Mouse (Mus musculus): Measurements from ENCODE around the gene Shprh. TPM values are rescaled to one million over a fixed set of nuclear protein-coding genes. Genes with fewer than 3 reads are reported as not detected.

The Shprh gene
- polyA plus RNA-seq, 1 experiment from 2014 or later: 23.2 TPM

GRCm38 (mm10) chr10:11170252-11170651 is 21.0 kb downstream of the Shprh start:
- H3K27me3 ChIP-seq (ENCODE audit: control insufficient read depth, insufficient read depth, low read length): no peaks in the 10 kb centered on the region
- no peaks in the 10 kb centered on the region for H3K4me1 ChIP-seq (ENCODE audit: control insufficient read depth, insufficient read depth, low read length)
- peaks cover 3% of the 10 kb centered on the region for H3K36me3 ChIP-seq (replicated peaks; ENCODE audit: control insufficient read depth, insufficient read depth, low read depth, low read length)
- DNase-seq (ENCODE audit: low spot score) (no peak), ATAC-seq (replicated peaks; ENCODE audit: insufficient number of reproducible peaks, low FRiP score, low TSS enrichment, low read depth) (no peak)
- WGBS: 87% methylated on average over 5 of the region's 5 CpGs
- H3K9ac ChIP-seq (replicated peaks; ENCODE audit: low read length): no peak overlapping the region
- H3K4me3 ChIP-seq (ENCODE audit: low read depth, low read length): no peak overlapping the region
- no peak overlapping the region for H3K4me2 ChIP-seq (ENCODE audit: low read depth, low read length)
- no peaks in the 10 kb centered on the region for H3K9me3 ChIP-seq (replicated peaks; ENCODE audit: control insufficient read depth, low read length)
- H3K27ac ChIP-seq (replicated peaks; ENCODE audit: low read depth, low read length): no peak overlapping the region

DNA sequence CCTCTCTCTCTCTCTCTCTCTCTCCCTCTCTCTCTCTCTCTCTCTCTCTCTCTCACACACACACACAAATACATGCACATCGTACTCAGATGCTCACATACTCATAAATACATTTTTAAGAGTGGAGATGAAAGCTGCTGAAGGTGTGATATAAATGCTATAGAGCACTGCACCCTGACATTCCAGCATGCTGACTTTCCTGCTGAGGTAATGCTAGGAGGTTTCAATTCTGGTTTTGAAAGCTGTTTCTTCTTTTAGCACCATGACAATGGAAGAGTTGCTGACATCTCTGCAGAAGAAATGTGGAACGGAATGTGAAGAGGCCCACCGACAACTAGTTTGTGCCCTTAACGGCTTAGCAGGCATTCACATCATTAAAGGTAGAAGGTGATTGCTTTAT is 22.4 kb downstream of the Shprh start:
- no peak for DNase-seq (ENCODE audit: low spot score)
- Histone ChIP-seq H3K27me3 (ENCODE audit: control insufficient read depth, insufficient read depth, low read length) (no peaks in the 10 kb centered on the region), H3K4me2 (ENCODE audit: low read depth, low read length) (no peak overlapping the region), H3K4me3 (ENCODE audit: low read depth, low read length) (no peak overlapping the region), H3K9me3 (replicated peaks; ENCODE audit: control insufficient read depth, low read length) (no peaks in the 10 kb centered on the region), H3K27ac (replicated peaks; ENCODE audit: low read depth, low read length) (no peak overlapping the region), H3K4me1 (ENCODE audit: control insufficient read depth, insufficient read depth, low read length) (no peaks in the 10 kb centered on the region), H3K9ac (replicated peaks; ENCODE audit: low read length) (no peak overlapping the region), H3K36me3 (replicated peaks; ENCODE audit: control insufficient read depth, insufficient read depth, low read depth, low read length) (peaks cover 3% of the 10 kb centered on the region)
- no peak for ATAC-seq (replicated peaks; ENCODE audit: insufficient number of reproducible peaks, low FRiP score, low TSS enrichment, low read depth)
- WGBS: 93% methylated on average over 4 of the region's 4 CpGs

GRCm38 (mm10) chr10:11172519-11172918 is 23.3 kb downstream of the Shprh start:
- Histone ChIP-seq H3K4me1 (ENCODE audit: control insufficient read depth, insufficient read depth, low read length) (no peaks in the 10 kb centered on the region), H3K27me3 (ENCODE audit: control insufficient read depth, insufficient read depth, low read length) (no peaks in the 10 kb centered on the region), H3K4me3 (ENCODE audit: low read depth, low read length) (no peak overlapping the region), H3K9me3 (replicated peaks; ENCODE audit: control insufficient read depth, low read length) (no peaks in the 10 kb centered on the region), H3K4me2 (ENCODE audit: low read depth, low read length) (no peak overlapping the region), H3K9ac (replicated peaks; ENCODE audit: low read length) (no peak overlapping the region), H3K27ac (replicated peaks; ENCODE audit: low read depth, low read length) (no peak overlapping the region), H3K36me3 (replicated peaks; ENCODE audit: control insufficient read depth, insufficient read depth, low read depth, low read length) (peaks cover 3% of the 10 kb centered on the region)
- ATAC-seq (replicated peaks; ENCODE audit: insufficient number of reproducible peaks, low FRiP score, low TSS enrichment, low read depth) (no peak), DNase-seq (ENCODE audit: low spot score) (no peak)

DNA sequence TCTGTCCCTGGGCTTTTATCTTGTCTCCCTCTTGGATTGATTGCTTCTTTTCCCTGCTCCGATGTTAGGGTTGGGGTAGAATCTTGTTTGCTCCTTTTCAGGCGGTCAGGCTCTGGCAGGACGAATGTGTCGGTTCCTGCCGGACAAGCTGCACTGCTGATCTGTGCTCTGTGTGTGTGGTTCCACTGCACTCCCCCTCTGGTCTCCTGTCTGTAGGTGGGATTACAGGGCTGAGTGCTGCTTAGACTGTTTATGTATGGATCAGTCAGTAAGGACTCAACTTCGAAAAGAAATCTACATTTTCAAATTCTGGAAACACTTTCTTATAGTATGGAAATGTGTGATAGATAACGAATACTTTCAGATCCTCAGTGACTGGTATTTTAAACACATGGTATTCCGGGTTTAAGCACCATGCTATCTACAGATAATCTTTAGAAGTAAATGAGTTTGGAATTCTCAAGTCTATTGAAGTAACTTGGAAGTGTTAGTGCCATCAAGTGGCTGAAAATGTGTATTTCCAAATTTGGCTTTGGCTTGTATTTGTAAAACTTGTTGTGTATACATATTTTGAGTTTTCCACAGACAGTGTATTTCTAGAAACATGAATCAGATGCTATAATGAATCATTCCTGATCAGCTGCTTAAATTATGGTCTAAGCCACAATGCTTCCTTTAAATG is 26.7 kb downstream of the Shprh start:
- Histone ChIP-seq H3K4me3 (ENCODE audit: low read depth, low read length) (no peak overlapping the region), H3K27me3 (ENCODE audit: control insufficient read depth, insufficient read depth, low read length) (no peaks in the 10 kb centered on the region), H3K27ac (replicated peaks; ENCODE audit: low read depth, low read length) (no peak overlapping the region), H3K36me3 (replicated peaks; ENCODE audit: control insufficient read depth, insufficient read depth, low read depth, low read length) (peaks cover 3% of the 10 kb centered on the region), H3K4me1 (ENCODE audit: control insufficient read depth, insufficient read depth, low read length) (no peaks in the 10 kb centered on the region), H3K9me3 (replicated peaks; ENCODE audit: control insufficient read depth, low read length) (no peaks in the 10 kb centered on the region), H3K9ac (replicated peaks; ENCODE audit: low read length) (no peak overlapping the region), H3K4me2 (ENCODE audit: low read depth, low read length) (no peak overlapping the region)
- ATAC-seq (replicated peaks; ENCODE audit: insufficient number of reproducible peaks, low FRiP score, low TSS enrichment, low read depth) (no peak), DNase-seq (ENCODE audit: low spot score) (peak; percentile 25)
- 90% methylated on average over 8 of the region's 8 CpGs for WGBS

DNA sequence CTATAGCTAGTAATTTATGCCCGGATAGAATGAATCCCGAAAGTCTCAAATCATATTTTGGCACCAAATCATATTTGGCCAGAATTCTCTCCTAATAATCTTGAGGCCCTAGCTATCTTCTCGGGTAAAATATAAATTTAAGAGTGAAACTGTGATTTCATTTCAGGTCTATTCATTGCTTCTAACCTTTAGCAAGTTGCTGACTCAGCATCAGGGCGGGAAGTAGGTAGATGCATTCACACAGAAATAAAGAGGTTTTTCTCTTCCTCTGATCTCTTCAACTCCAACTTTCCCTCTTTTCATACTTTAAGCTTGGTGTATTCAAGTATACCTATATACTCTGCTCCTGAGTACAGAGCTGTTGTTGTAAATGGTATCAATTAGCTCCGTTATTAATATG is 30.9 kb downstream of the Shprh start:
- DNase-seq (ENCODE audit: low spot score) (no peak), ATAC-seq (replicated peaks; ENCODE audit: insufficient number of reproducible peaks, low FRiP score, low TSS enrichment, low read depth) (no peak)
- H3K9me3 ChIP-seq (replicated peaks; ENCODE audit: control insufficient read depth, low read length): no peaks in the 10 kb centered on the region
- no peak overlapping the region for H3K4me3 ChIP-seq (ENCODE audit: low read depth, low read length)
- 93% methylated on average over 5 of the region's 5 CpGs for WGBS
- H3K36me3 ChIP-seq (replicated peaks; ENCODE audit: control insufficient read depth, insufficient read depth, low read depth, low read length): no peaks in the 10 kb centered on the region; the same call in 1 of the 2 replicates
- H3K27ac ChIP-seq (replicated peaks; ENCODE audit: low read depth, low read length): no peak overlapping the region
- no peak overlapping the region for H3K9ac ChIP-seq (replicated peaks; ENCODE audit: low read length)
- H3K4me2 ChIP-seq (ENCODE audit: low read depth, low read length): no peak overlapping the region
- H3K27me3 ChIP-seq (ENCODE audit: control insufficient read depth, insufficient read depth, low read length): no peaks in the 10 kb centered on the region
- no peaks in the 10 kb centered on the region for H3K4me1 ChIP-seq (ENCODE audit: control insufficient read depth, insufficient read depth, low read length)

- Histone ChIP-seq H3K4me1 (ENCODE audit: control insufficient read depth, insufficient read depth, low read length) (no peaks in the 10 kb centered on the region), H3K9ac (replicated peaks; ENCODE audit: low read length) (no peak overlapping the region), H3K4me2 (ENCODE audit: low read depth, low read length) (no peak overlapping the region), H3K36me3 (replicated peaks; ENCODE audit: control insufficient read depth, insufficient read depth, low read depth, low read length) (peaks cover 4% of the 10 kb centered on the region), H3K27ac (replicated peaks; ENCODE audit: low read depth, low read length) (no peak overlapping the region), H3K27me3 (ENCODE audit: control insufficient read depth, insufficient read depth, low read length) (no peaks in the 10 kb centered on the region), H3K4me3 (ENCODE audit: low read depth, low read length) (no peak overlapping the region), H3K9me3 (replicated peaks; ENCODE audit: control insufficient read depth, low read length) (no peaks in the 10 kb centered on the region)
- ATAC-seq (replicated peaks; ENCODE audit: insufficient number of reproducible peaks, low FRiP score, low TSS enrichment, low read depth): no peak
- 96% methylated on average over 1 of the region's 1 CpGs for WGBS
- no peak for DNase-seq (ENCODE audit: low spot score)
Observed at GRCm38 (mm10) chr10:11197341-11197740, 48.1 kb downstream of the Shprh start.

DNA sequence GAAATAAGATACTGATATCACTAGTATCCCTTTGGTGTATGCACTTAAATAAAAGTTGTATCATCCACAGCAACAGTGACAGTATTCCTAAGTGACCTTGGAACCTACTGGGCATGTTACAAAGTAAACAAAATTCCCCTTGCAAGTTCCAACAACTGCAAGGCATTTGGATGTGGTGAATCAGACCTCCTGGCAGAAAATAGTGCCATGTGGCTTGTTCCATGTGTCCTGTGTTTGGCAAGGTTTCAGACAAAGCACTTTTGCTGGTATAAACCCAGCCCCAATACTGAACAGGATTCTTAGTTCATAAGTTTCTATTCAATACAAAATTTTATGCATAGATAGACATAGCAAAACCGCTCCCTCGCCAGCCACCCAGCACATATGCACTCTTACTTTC is 49.1 kb downstream of the Shprh start:
- ATAC-seq (replicated peaks; ENCODE audit: insufficient number of reproducible peaks, low FRiP score, low TSS enrichment, low read depth) (no peak), DNase-seq (ENCODE audit: low spot score) (no peak)
- no peak overlapping the region for H3K4me2 ChIP-seq (ENCODE audit: low read depth, low read length)
- H3K9ac ChIP-seq (replicated peaks; ENCODE audit: low read length): no peak overlapping the region
- no peaks in the 10 kb centered on the region for H3K4me1 ChIP-seq (ENCODE audit: control insufficient read depth, insufficient read depth, low read length)
- WGBS: 90% methylated on average over 2 of the region's 2 CpGs
- no peak overlapping the region for H3K27ac ChIP-seq (replicated peaks; ENCODE audit: low read depth, low read length)
- H3K27me3 ChIP-seq (ENCODE audit: control insufficient read depth, insufficient read depth, low read length): no peaks in the 10 kb centered on the region
- H3K9me3 ChIP-seq (replicated peaks; ENCODE audit: control insufficient read depth, low read length): no peaks in the 10 kb centered on the region
- peaks cover 4% of the 10 kb centered on the region for H3K36me3 ChIP-seq (replicated peaks; ENCODE audit: control insufficient read depth, insufficient read depth, low read depth, low read length)
- no peak overlapping the region for H3K4me3 ChIP-seq (ENCODE audit: low read depth, low read length)

DNA sequence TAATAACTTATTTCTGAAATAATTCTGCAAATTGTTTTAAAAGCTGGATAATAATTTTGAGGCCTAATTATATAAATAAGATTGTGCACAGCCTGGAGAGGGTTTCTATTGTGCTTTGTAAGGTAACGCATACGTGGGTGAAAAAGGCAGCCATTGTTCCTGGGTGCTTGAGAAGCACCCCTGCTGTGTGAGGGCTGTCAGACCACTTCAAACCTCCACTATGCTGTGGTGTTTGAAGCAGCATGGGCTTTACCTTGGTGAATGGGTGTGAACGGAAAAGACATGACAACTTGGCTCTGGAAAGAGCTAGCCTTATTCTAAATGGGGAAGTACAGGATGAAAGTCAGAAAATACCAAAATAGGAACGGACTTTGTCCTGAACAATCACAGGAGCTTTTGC is 50.8 kb downstream of the Shprh start:
- Histone ChIP-seq H3K4me3 (ENCODE audit: low read depth, low read length) (no peak overlapping the region), H3K9me3 (replicated peaks; ENCODE audit: control insufficient read depth, low read length) (no peaks in the 10 kb centered on the region), H3K4me2 (ENCODE audit: low read depth, low read length) (no peak overlapping the region), H3K4me1 (ENCODE audit: control insufficient read depth, insufficient read depth, low read length) (no peaks in the 10 kb centered on the region), H3K9ac (replicated peaks; ENCODE audit: low read length) (no peak overlapping the region), H3K27me3 (ENCODE audit: control insufficient read depth, insufficient read depth, low read length) (no peaks in the 10 kb centered on the region), H3K36me3 (replicated peaks; ENCODE audit: control insufficient read depth, insufficient read depth, low read depth, low read length) (peaks cover 2% of the 10 kb centered on the region; the same call in 1 of the 2 replicates), H3K27ac (replicated peaks; ENCODE audit: low read depth, low read length) (no peak overlapping the region)
- DNase-seq (ENCODE audit: low spot score) (no peak), ATAC-seq (replicated peaks; ENCODE audit: insufficient number of reproducible peaks, low FRiP score, low TSS enrichment, low read depth) (no peak)
- WGBS: 74% methylated on average over 4 of the region's 4 CpGs
